Mouse (Mus musculus) liver, embryonic 18 days (tissue): ENCODE measurements around the gene Rps6ka3. TPM values are rescaled to one million over a fixed set of nuclear protein-coding genes. Genes with fewer than 3 reads are reported as not detected.

Experiments
- polyA plus RNA-seq: library from polyadenylated mRNA; depleted of rRNA; stranded (reverse); fragments of >200 nt; gene quantifications from 2 replicates; pipeline ENCODE4 v1.2.3, GENCODE M21; 2012; rRNA removed

Gene Rps6ka3
- 4.3 and 4.5 TPM in 2 replicates for polyA plus RNA-seq

DNA sequence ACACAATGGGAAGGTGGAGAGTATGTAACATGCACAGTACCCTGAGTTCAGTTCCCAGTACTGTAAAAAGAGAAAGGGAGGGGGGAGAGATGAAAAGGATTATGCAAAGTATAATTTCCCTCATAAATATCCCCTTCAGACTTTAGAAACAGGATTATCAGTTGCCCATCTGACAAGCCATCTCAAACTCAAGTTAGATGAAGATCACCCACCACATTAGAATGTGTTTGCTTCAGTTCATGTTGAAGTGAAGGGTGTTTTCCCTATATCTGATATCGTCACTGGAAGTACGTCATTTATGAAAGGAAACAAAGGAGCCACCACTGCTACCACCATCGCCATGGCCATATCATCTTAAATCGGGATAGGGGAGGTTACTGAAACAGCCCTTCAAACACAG, at the start of gene Rps6ka3:
Gene Rps6ka3, plus strand, starts transcription at position 301 of the 400 bp plus-strand sequence.

DNA sequence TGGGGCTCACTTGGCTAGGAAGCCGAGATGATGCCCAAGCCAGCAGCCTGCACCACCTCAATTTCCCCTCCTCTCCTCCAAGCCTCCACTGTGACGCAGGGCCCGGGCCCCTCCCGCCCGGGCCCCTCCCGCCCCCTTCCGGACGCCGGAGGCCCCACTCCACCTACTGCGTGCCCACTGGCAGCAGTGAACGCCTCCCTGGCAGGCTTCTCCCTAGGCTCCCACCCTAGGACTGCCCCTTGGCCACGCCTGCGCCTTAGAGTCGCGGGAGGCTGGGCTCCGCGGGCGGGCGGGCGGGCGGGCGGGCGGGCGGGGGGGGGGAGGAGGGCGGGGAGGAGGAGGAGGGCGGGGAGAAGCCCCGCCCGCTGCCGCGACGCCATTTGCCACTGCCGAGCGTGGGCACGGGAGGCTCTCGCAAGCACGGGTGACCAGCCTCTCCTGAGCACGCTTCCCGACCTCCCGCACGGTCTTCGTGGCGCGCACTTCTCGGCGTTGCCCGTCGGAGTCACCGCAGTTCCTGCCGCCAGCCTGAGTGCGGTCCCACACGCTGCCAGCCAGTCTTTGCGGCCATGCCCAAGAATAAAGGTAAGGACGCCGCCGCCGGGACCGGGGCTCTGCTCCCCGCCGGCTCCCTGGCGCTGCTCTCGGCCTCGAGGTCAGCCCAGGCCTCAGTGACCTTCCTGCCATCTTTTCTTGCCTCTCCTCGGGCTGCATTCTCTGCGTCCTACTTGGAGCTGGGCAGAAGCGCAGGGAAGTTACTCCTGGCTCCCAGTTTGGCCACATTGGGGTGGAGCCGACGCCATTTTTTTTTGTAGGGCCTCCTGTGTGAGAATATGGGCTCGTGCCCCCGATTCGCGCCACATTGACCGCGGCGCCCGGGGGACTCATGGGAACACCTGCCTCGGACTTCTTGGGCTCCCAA, 162.0 kb downstream of the Rps6ka3 start, which contains the start of gene Eif1ax:
Gene Eif1ax, plus strand, starts transcription at position 348 of the 922 bp plus-strand sequence.

DNA sequence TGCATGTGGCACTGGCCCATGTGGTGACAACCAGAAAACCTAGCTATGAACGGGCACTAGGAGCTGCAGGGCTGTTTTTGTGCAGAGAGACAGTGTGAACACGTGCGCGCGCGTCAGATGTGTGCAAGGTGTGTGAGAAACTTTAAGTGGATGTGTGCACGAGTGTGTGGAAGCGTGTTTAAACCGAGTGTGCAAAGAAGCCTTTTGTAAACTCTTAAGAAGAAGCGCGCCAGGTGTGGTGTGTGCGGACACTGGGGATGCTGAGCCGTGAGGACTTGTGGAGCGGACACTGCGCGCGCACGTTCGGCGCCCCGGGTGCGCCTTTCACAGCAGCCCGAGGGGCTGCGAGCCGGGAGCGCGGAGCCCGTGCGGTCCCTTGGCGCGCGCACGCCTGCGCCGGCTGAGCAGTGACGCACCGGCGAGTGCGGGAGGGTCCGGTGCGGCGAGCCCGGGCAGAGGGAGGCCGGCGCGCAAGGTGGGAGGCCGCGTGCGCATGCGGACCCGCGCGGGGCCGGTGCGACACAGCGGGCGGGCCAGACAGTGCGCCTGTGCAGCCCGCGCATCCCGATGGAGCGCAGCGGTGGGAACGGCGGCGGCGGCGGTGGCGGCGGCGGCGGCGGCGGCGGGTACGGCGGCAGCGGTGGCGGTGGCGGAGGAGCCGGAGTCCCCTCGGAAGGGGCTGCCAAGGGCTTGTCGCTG, 204.2 kb downstream of the Rps6ka3 start, which contains the start of gene Map7d2:
Gene Map7d2, plus strand, starts transcription at position 443 of the 699 bp plus-strand sequence.

Other genes with a start within 250 kb of the Rps6ka3 start
- 35.4 and 41.9 TPM in 2 replicates for gene Eif1ax, start 161.9 kb downstream of the Rps6ka3 start, polyA plus RNA-seq
- 0.01 TPM in 1 of 2 replicates, not detected in the other for gene Map7d2, start 204.3 kb downstream of the Rps6ka3 start, polyA plus RNA-seq